Mouse (Mus musculus): ENCODE results near the gene Fry.

Fry gene

DNA sequence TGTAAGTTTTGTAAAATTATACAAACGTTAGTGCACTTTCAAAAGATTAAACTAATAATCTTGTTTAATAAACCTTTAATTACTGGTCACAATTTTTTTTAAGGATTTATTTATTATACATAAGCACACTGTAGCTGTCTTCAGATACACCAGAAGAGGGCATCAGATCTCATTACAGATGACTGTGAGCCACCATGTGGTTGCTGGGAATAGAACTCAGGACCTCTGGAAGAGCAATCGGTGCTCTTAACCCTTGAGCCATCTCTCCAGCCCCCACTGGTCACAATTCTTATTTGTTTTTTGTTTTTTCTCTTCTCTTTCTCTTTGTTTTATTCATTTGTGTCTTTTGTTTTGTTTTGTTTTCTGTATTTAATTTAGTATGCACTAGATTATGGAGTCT lies 406.8 kb downstream of the Fry start:
- no peak for DNase-seq (ENCODE audit: low spot score)

DNA sequence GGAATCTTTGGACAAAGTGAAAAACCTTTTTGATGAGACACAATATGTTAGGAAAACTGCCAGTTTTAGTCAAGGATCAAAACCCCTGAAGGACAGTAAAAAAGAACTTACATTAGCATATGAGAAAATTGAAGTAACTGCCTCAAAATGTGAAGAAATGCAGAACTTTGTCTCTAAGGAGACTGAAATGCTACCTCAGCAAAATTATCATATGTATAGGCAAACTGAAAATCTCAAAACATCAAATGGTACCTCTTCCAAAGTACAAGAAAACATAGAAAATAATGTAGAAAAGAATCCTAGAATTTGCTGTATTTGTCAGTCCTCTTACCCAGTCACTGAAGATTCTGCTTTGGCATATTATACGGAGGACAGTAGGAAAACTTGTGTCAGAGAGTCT lies 422.9 kb downstream of the Fry start:
- no peak for DNase-seq (ENCODE audit: low spot score)

DNA sequence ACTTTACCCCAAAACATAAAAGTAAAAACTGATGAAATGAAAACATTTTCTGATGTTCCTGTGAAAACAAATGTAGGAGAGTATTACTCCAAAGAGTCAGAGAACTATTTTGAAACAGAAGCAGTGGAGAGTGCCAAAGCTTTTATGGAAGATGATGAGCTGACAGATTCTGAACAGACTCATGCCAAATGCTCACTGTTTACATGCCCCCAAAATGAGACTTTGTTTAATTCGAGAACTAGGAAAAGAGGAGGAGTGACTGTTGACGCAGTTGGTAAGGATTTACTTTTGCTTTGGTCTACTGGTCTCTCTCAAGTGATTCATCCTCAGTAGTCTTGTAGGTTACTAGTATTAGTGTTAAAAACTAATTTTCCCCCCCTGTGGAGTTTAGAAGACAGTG lies 424.7 kb downstream of the Fry start:
- DNase-seq (ENCODE audit: low spot score): no peak
